Mouse (Mus musculus): Measurements from ENCODE around the gene Fam155a.

DNA sequence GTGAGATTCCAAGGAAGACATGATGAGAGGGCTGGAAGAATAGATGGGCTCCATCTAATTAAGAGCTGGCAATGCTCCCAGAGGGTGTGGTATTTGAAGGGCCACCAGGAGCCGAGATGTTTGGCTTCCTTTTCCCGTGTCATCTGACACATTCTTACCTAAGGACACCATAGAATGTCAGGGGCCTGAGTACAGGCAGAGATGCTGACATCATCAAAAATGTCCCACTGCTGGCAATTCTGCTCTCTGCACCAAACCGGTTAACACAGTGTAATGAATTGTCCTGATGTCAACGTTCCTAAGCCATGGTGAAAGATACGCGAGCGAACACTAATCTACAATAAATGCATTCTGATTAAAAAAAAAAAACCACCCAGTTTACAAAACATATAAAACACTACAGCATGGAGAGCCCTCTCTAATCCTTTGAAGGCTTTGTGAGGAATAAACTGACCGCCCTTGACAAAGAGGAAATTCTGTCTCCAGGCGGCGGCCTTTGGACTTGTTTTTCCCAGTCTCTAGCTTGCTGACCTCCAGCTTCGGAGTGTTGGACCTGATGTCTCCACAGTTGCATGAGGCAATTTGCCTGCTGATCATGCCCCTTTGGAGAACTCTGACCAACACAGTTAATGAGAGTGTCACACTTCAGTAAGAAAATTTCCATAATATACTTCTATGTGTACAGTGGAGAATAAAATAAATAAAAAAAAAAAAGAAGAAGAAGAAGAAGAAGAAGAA is 338.2 kb downstream of the Fam155a start:
- TF ChIP-seq CTCF (IDR thresholded peaks at IDR 0.05; ENCODE audit: low read depth) (no peak), EP300 (IDR thresholded peaks at IDR 0.05; ENCODE audit: low read depth) (no peak)

Measured in heart, postnatal 0 days (tissue).